Mouse (Mus musculus) MEL (cell line): ENCODE measurements around the gene Zfp819. TPM values are rescaled to one million over a fixed set of nuclear protein-coding genes. Genes with fewer than 3 reads are reported as not detected.

Experiments used
- DNase-seq: peaks from one replicate; pipeline ENCODE4 v3.0.0; 2011; ENCODE audit warnings: low read depth, low spot score
- H3K27ac ChIP-seq: 2 replicates; pipeline ENCODE4 v1.5.1; 2012; ENCODE audit warnings: low read depth, mild to moderate bottlenecking, control low read depth, low read length, moderate library complexity; ENCODE audit not compliant: control insufficient read depth
- H3K27me3 ChIP-seq, 2 experiments: fragments of 150-350 bp in 1 of 2; sonication (generic) in 1 of 2; 2 replicates each; pipeline ENCODE4 v1.6.1; 2012; ENCODE audit warnings: low read length in 2 of 2, mild to moderate bottlenecking in 2 of 2, improper control_type of control experiment in 1 of 2, moderate library complexity in 1 of 2; ENCODE audit not compliant: insufficient read depth in 2 of 2, control insufficient read depth in 1 of 2
- H3K36me3 ChIP-seq, 2 experiments: 2 replicates each; pipeline ENCODE4 v1.6.1; 2012 to 2014; ENCODE audit warnings: low read length in 2 of 2, improper control_type of control experiment in 1 of 2, inconsistent platforms in 1 of 2, mild to moderate bottlenecking in 1 of 2; ENCODE audit not compliant: insufficient read depth in 2 of 2, control insufficient read depth in 1 of 2
- H3K4me1 ChIP-seq, 2 experiments: fragments of 150-350 bp in 1 of 2; sonication (generic) in 1 of 2; 2 replicates each; pipeline ENCODE4 v1.6.1; 2012; ENCODE audit warnings: low read length in 2 of 2, improper control_type of control experiment in 1 of 2, mild to moderate bottlenecking in 1 of 2; ENCODE audit not compliant: insufficient read depth in 2 of 2, control insufficient read depth in 1 of 2
- H3K4me3 ChIP-seq, 2 experiments: fragments of 150-350 bp in 1 of 2; sonication (generic) in 1 of 2; 2 replicates each; pipeline ENCODE4 v1.5.1; 2012; ENCODE audit warnings: low read depth in 2 of 2, low read length in 2 of 2, mild to moderate bottlenecking in 2 of 2, moderate library complexity in 2 of 2, control low read depth in 1 of 2, improper control_type of control experiment in 1 of 2; ENCODE audit not compliant: control insufficient read depth in 1 of 2, insufficient read depth in 1 of 2
- H3K79me2 ChIP-seq: 2 replicates; pipeline ENCODE4 v1.6.1; 2012; ENCODE audit warnings: mild to moderate bottlenecking, low read length, moderate library complexity; ENCODE audit not compliant: control insufficient read depth, poor library complexity, insufficient read depth
- H3K9ac ChIP-seq: 2 replicates; pipeline ENCODE4 v1.6.1; 2012; ENCODE audit warnings: low read depth, mild to moderate bottlenecking, control low read depth, low read length, moderate library complexity; ENCODE audit not compliant: control insufficient read depth, poor library complexity, severe bottlenecking
- H3K9me3 ChIP-seq: fragments of 150-350 bp; sonication (generic); replicated peaks from 2 replicates; pipeline ENCODE4 v1.6.1; 2012; ENCODE audit warnings: mild to moderate bottlenecking, low read length, improper control_type of control experiment, moderate library complexity; ENCODE audit not compliant: insufficient read depth
- CHD1 ChIP-seq: IDR thresholded peaks from 2 replicates; pipeline ENCODE4 v1.6.1; 2012; ENCODE audit warnings: low read depth, mild to moderate bottlenecking, inconsistent platforms, low read length, improper control_type of control experiment
- CHD2 ChIP-seq: IDR thresholded peaks from 2 replicates; pipeline ENCODE4 v1.6.1; 2011; ENCODE audit warnings: low read length, improper control_type of control experiment
- GABPA ChIP-seq: IDR thresholded peaks from 2 replicates; pipeline ENCODE4 v1.6.1; 2012; ENCODE audit warnings: low read depth, mild to moderate bottlenecking, inconsistent platforms, low read length, improper control_type of control experiment, moderate library complexity
- HCFC1 ChIP-seq: IDR thresholded peaks from 2 replicates; pipeline ENCODE4 v1.6.1; 2012; ENCODE audit warnings: low read depth, mild to moderate bottlenecking, inconsistent platforms, low read length, improper control_type of control experiment, moderate library complexity
- JUND ChIP-seq: IDR thresholded peaks from 2 replicates; pipeline ENCODE4 v1.6.1; 2011; ENCODE audit warnings: low read depth, mild to moderate bottlenecking, improper control_type of control experiment, low read length
- MAFK ChIP-seq: IDR thresholded peaks from 2 replicates; pipeline ENCODE4 v1.6.1; 2011; ENCODE audit warnings: low read depth, mild to moderate bottlenecking, low read length, improper control_type of control experiment, borderline replicate concordance
- NRF1 ChIP-seq: IDR thresholded peaks from 2 replicates; pipeline ENCODE4 v1.6.1; 2014; ENCODE audit warnings: low read depth, mild to moderate bottlenecking, inconsistent platforms, low read length, improper control_type of control experiment, moderate library complexity; ENCODE audit not compliant: poor library complexity, insufficient read depth, severe bottlenecking
- POLR2AphosphoS5 ChIP-seq: IDR thresholded peaks from 2 replicates; pipeline ENCODE4 v1.6.1; 2012; ENCODE audit warnings: low read depth, borderline replicate concordance, mild to moderate bottlenecking, inconsistent platforms, low read length, moderate library complexity, mixed read lengths
- RCOR1 ChIP-seq: IDR thresholded peaks from 2 replicates; pipeline ENCODE4 v1.6.1; 2012; ENCODE audit warnings: low read depth, mild to moderate bottlenecking, inconsistent platforms, low read length, improper control_type of control experiment
- SIN3A ChIP-seq: IDR thresholded peaks from 2 replicates; pipeline ENCODE4 v1.6.1; 2012; ENCODE audit warnings: low read length, improper control_type of control experiment, inconsistent platforms
- USF1 ChIP-seq: IDR thresholded peaks from 2 replicates; pipeline ENCODE4 v1.6.1; 2014; ENCODE audit warnings: low read depth, mild to moderate bottlenecking, inconsistent platforms, low read length, improper control_type of control experiment, moderate library complexity
- ZNF384 ChIP-seq: IDR thresholded peaks from 2 replicates; pipeline ENCODE4 v1.6.1; 2012; ENCODE audit warnings: low read depth, mild to moderate bottlenecking, inconsistent platforms, low read length, improper control_type of control experiment
- polyA plus RNA-seq, 2 experiments: library from polyadenylated mRNA; stranded (reverse) in 1 of 2; unstranded in 1 of 2; fragments of >175 nt in 1 of 2; fragments of >200 nt in 1 of 2; gene quantifications; 2 replicates each; pipeline versions ENCODE4 v1.2.1 to v1.2.4; 2012; ENCODE audit warnings: low replicate concordance in 2 of 2, low read depth in 1 of 2; ENCODE audit not compliant: insufficient read length in 2 of 2, insufficient read depth in 1 of 2, missing spikeins in 1 of 2
- total RNA-seq: library from RNA; depleted of rRNA; stranded (reverse); fragments of 300-350 nt; gene quantifications from 2 replicates; pipeline ENCODE4 v1.2.3, GENCODE M21; 2012

The Zfp819 gene
- total and polyA plus RNA-seq, 3 experiments: 0.06 TPM; not detected in 2

DNA sequence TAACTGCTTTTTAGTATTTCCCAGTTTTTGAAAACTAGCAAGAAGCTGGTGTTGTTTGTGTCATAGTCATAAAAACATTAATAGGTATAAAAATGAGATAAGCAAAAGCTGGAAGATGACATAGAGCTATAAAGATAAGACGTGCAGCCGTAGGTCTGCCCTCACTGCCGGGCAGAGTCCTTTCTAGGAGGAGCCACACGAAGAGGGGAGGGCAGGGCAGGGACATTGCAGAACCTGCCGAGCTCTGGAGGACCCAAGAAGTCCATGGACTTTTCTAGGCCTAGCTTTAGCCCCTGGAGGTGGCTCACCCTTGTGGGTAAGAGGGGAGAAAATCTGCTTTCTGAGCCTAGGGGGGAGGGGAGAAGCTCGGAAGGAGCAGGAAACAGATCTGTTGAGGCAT lies 27.5 kb downstream of the Zfp819 start, which contains the start of gene Ceacam18:
Gene Ceacam18 (plus strand): TSS at position 208 of the 400 bp plus-strand sequence.
- no peaks in the 10 kb centered on the region for H3K27me3 ChIP-seq
- peaks cover 0 to 2% of the 10 kb centered on the region in 2 experiments; a peak in 2 of 4 replicates for H3K4me1 ChIP-seq
- H3K4me3 ChIP-seq: 0 out of 4 replicates have a peak within 1 kb of the TSS, but pooled peaks of 1 of the 2 experiments have one; percentile 15
- no peaks in the 10 kb centered on the region for H3K79me2 ChIP-seq
- no peak within 1 kb of the TSS for H3K9ac ChIP-seq
- H3K27ac ChIP-seq: no peak within 1 kb of the TSS
- peak; percentile 2 for DNase-seq
- no peaks in the 10 kb centered on the region; a peak in 1 of 4 replicates for H3K36me3 ChIP-seq
- no peaks in the 10 kb centered on the region for H3K9me3 ChIP-seq
- TF ChIP-seq RCOR1 (no peak), CHD1 (no peak), GABPA (no peak), JUND (no peak)

DNA sequence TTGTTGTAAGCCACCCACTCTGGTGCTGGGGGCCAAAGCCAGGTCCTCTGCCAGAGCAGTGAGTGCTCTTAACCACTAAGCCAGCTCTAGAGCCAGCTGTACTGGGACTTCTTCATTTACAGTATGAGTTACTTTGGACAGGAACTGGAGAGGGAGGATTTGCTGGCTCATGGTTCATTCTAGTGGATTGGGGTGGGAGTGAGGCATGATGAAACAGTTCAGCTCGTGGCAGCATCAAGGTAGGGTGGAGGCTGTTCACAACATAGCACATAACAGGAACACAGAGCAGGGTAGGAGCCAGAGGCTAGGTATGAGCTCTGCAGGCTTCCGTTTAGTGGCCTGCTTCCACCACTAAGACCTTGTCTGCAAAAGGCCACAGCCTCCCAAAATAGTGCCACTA lies 29.2 kb downstream of the Zfp819 start:
- H3K27ac ChIP-seq: no peak overlapping the region
- peak; percentile 12 for DNase-seq
- no peaks in the 10 kb centered on the region for H3K9me3 ChIP-seq
- TF ChIP-seq ZNF384 (no peak), SIN3A (no peak), POLR2AphosphoS5 (no peak), MAFK (no peak)
- H3K4me1 ChIP-seq: peaks cover 0 to 2% of the 10 kb centered on the region in 2 experiments; a peak in 2 of 4 replicates
- H3K36me3 ChIP-seq: no peaks in the 10 kb centered on the region; a peak in 1 of 4 replicates
- no peak overlapping the region for H3K9ac ChIP-seq
- no peaks in the 10 kb centered on the region for H3K79me2 ChIP-seq
- H3K4me3 ChIP-seq: no peak overlapping the region
- H3K27me3 ChIP-seq: no peaks in the 10 kb centered on the region

GRCm38 (mm10) chr7:43637118-43637517 lies 30.1 kb downstream of the Zfp819 start:
- no peaks in the 10 kb centered on the region for H3K9me3 ChIP-seq
- H3K4me3 ChIP-seq: no peak overlapping the region
- H3K27ac ChIP-seq: no peak overlapping the region
- no peak for DNase-seq
- no peak overlapping the region for H3K9ac ChIP-seq
- H3K36me3 ChIP-seq: no peaks in the 10 kb centered on the region; a peak in 1 of 4 replicates
- no peak for TF ChIP-seq USF1
- TF ChIP-seq HCFC1: no peak
- no peak for TF ChIP-seq NRF1
- TF ChIP-seq CHD2: no peak
- H3K4me1 ChIP-seq: peaks cover 0 to 2% of the 10 kb centered on the region in 2 experiments; a peak in 2 of 4 replicates
- no peaks in the 10 kb centered on the region for H3K79me2 ChIP-seq
- no peaks in the 10 kb centered on the region for H3K27me3 ChIP-seq
